Mouse (Mus musculus) G1E (cell line): ENCODE measurements around the gene Tnfsf13.

Source experiments
- CTCF ChIP-seq: IDR thresholded peaks from 2 replicates; pipeline ENCODE4 v1.5.1; 2012; ENCODE audit warnings: low read depth, low read length, inconsistent platforms, mixed read lengths
- GATA1 ChIP-seq: IDR thresholded peaks from 2 replicates; pipeline ENCODE4 v1.6.1; 2012; ENCODE audit warnings: borderline replicate concordance, low read length, inconsistent platforms, mixed read lengths
- POLR2AphosphoS5 ChIP-seq: IDR thresholded peaks from 2 replicates; pipeline ENCODE4 v1.6.1; 2012; ENCODE audit warnings: low read depth, low read length, inconsistent platforms; ENCODE audit not compliant: insufficient replicate concordance

DNA sequence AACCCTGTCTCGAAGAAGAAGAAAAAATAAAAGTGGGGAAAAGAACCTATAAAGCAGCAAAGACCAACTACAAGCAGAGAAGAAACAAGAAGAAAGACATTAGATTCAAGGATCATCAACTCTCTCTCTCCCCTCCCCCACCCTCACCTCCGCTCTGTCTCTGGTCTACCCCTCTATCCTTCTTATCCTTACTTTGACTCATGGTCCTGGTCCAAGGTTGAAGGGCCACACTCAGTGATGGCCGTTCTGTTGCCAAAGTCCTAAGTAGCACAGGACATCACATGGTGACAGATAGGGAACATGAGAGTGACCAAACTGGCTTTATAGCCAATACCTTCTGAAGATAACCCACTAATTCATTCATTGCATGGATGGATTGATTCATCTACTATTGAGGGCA is 11.8 kb upstream of the Tnfsf13 start:
- TF ChIP-seq POLR2AphosphoS5 (no peak), CTCF (no peak), GATA1 (no peak)
